Mouse (Mus musculus) stomach, embryonic 15.5 days (tissue): ENCODE data around the gene Ttc39b. TPM values are rescaled to one million over a fixed set of nuclear protein-coding genes. Genes with fewer than 3 reads are reported as not detected.

Experiments used
- polyA plus RNA-seq: library from polyadenylated mRNA; unstranded; fragments of >200 nt; fragmentation: Nextera tagmentation; extraction: Ambion mirVana; gene quantifications from 2 replicates; pipeline ENCODE4 v1.2.1, GENCODE M21; 2015

Ttc39b gene
- polyA plus RNA-seq, 1 experiment from 2014 or later, result 3.3 TPM

Other genes with a start within 250 kb of the Ttc39b start
- gene Snapc3, start 93.5 kb upstream of the Ttc39b start, polyA plus RNA-seq, result 33.6 and 37.9 TPM in 2 replicates
- 98.1 and 104 TPM in 2 replicates for gene Psip1, start 162.2 kb upstream of the Ttc39b start, polyA plus RNA-seq
- 4.8 TPM in 2 replicates for gene Ccdc171, start 201.3 kb upstream of the Ttc39b start, polyA plus RNA-seq